Mouse (Mus musculus): ENCODE data around the gene Lamtor3. TPM values are rescaled to one million over a fixed set of nuclear protein-coding genes. Genes with fewer than 3 reads are reported as not detected.
"Not testable (repeated sequence)": the region's sequence is repeated elsewhere in the genome, so short reads cannot be mapped to it uniquely, and the experiment has no call there.

Lamtor3 gene
- total RNA-seq, 1 experiment: 39.3 TPM

DNA sequence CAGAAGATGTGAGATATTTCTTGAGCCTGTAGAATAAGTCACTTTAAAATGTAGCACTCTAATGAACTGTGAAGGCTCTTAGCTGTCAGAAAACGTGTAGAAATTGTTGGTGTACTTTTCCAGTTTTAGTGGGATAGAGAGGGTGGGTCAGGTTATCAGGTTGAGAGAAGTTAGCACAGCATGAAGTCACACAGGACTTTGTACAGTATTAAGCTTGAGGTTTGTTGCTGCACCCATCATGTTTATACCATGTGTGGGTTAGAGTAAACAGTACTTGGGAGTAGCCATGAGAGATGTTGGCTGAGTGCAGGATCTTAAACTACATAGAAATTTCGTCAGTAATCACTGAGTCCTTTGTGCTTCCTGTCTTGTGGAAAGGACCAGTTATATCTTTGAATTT, 5.2 kb upstream of the Lamtor3 start:
- no peaks in the 10 kb centered on the region for H3K36me3 ChIP-seq (ENCODE audit: control insufficient read depth, insufficient read depth, low read length, poor library complexity, severe bottlenecking)
- H3K9me3 ChIP-seq (ENCODE audit: control insufficient read depth, insufficient read depth, low read depth, low read length): no peaks in the 10 kb centered on the region
- in situ Hi-C loops (cut with MboI; ENCODE audit: low sequenced_read_pairs in 2 of 2, unreplicated experiment in 2 of 2): no loop called here
- TF ChIP-seq HCFC1 (IDR thresholded peaks at IDR 0.05; ENCODE audit: borderline replicate concordance, insufficient read depth, low read length): no peak
- TF ChIP-seq CHD2 (IDR thresholded peaks at IDR 0.05; ENCODE audit: low read depth, low read length): no peak
- TF ChIP-seq ZC3H11A (IDR thresholded peaks at IDR 0.05; ENCODE audit: borderline replicate concordance, low read depth, low read length): no peak
- no peak for TF ChIP-seq ZNF384 (IDR thresholded peaks at IDR 0.05; ENCODE audit: low read depth, low read length)
- no peak for TF ChIP-seq MAFK (IDR thresholded peaks at IDR 0.05; ENCODE audit: insufficient read depth, low read depth, low read length)
- peaks cover 0 to 4% of the 10 kb centered on the region in 2 experiments; a peak in 1 of 4 replicates for H3K4me1 ChIP-seq (ENCODE audit: control insufficient read depth in 2 of 2, insufficient read depth in 2 of 2, low read length in 2 of 2, poor library complexity in 1 of 2)
- no peak for DNase-seq (ENCODE audit: low read depth, low spot score)
- H3K27ac ChIP-seq (ENCODE audit: insufficient read depth, low read depth, low read length, poor library complexity, severe bottlenecking): no peak overlapping the region
- H3K4me3 ChIP-seq (ENCODE audit: insufficient read depth in 1 of 2, low read depth in 1 of 2, low read length in 2 of 2, poor library complexity in 1 of 2, severe bottlenecking in 1 of 2): no peak overlapping the region
- H3K9ac ChIP-seq (ENCODE audit: insufficient read depth, low read depth, low read length, poor library complexity, severe bottlenecking): no peak overlapping the region

DNA sequence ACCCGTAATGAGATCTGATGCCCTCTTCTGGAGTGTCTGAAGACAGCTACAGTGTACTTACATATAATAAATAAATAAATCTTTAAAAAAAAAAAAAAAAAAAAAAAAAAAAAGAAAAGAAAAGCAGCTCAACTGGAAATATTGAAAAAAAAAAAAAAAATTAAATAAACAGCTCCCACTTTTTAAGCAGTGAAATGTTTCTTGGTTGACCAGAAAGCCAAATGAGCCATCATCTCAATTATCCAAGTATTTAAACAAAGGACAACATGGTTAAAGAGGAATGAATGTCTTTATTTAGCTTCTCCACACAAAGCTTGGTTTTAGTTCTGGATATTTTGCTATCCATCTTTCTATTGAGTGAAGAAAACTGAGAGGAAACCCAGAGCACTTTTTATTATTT, 3.7 kb upstream of the Lamtor3 start:
- DNase-seq (ENCODE audit: low read depth, low spot score); H3K27ac ChIP-seq (ENCODE audit: insufficient read depth, low read depth, low read length, poor library complexity, severe bottlenecking); in situ Hi-C loops (cut with MboI; ENCODE audit: low sequenced_read_pairs in 2 of 2, unreplicated experiment in 2 of 2); H3K36me3 ChIP-seq (ENCODE audit: control insufficient read depth, insufficient read depth, low read length, poor library complexity, severe bottlenecking); H3K9ac ChIP-seq (ENCODE audit: insufficient read depth, low read depth, low read length, poor library complexity, severe bottlenecking); H3K4me3 ChIP-seq (ENCODE audit: insufficient read depth in 1 of 2, low read depth in 1 of 2, low read length in 2 of 2, poor library complexity in 1 of 2, severe bottlenecking in 1 of 2); H3K4me1 ChIP-seq (ENCODE audit: control insufficient read depth in 2 of 2, insufficient read depth in 2 of 2, low read length in 2 of 2, poor library complexity in 1 of 2); H3K9me3 ChIP-seq (ENCODE audit: control insufficient read depth, insufficient read depth, low read depth, low read length): not testable (repeated sequence)
- 0 out of 2 replicates have a peak, but pooled peaks have one; percentile 54 for TF ChIP-seq ZNF384 (IDR thresholded peaks at IDR 0.05; ENCODE audit: low read depth, low read length)

DNA sequence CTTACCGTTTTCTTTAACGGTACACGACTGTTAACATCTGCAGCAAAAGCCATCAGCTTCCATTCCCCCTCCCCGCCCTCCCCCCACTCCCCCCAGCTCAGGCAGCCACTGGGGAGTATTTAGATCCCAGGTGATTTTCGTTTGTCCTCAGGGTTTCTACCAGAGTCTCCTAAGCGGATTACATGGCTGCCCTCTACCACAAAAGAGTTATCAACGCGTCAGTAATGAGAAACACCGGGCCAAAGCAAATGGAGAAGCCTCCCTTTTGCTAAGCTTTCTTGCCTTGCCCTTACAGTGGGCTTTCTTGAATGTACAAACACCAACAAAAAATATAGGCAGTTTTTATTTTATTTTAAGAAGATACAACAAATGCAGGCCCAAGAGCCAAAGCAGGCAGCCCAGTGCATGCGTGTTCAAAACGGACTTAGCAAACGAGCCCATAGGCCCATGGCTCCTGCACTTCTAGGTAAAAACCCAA, 573 bp upstream of the Lamtor3 start:
- Histone ChIP-seq H3K9ac (ENCODE audit: insufficient read depth, low read depth, low read length, poor library complexity, severe bottlenecking) (peak overlapping the region; percentile 61; the same call in 1 of the 2 replicates), H3K36me3 (ENCODE audit: control insufficient read depth, insufficient read depth, low read length, poor library complexity, severe bottlenecking) (peaks cover 4% of the 10 kb centered on the region; the same call in 1 of the 2 replicates), H3K27ac (ENCODE audit: insufficient read depth, low read depth, low read length, poor library complexity, severe bottlenecking) (peak overlapping the region; percentile 43; the same call in 1 of the 2 replicates), H3K4me1 (ENCODE audit: control insufficient read depth in 2 of 2, insufficient read depth in 2 of 2, low read length in 2 of 2, poor library complexity in 1 of 2) (peaks cover 0 to 4% of the 10 kb centered on the region in 2 experiments; a peak in 1 of 4 replicates), H3K9me3 (ENCODE audit: control insufficient read depth, insufficient read depth, low read depth, low read length) (no peaks in the 10 kb centered on the region), H3K4me3 (ENCODE audit: insufficient read depth in 1 of 2, low read depth in 1 of 2, low read length in 2 of 2, poor library complexity in 1 of 2, severe bottlenecking in 1 of 2) (peak overlapping the region; percentile 87 to 99)
- no peak for TF ChIP-seq ZNF384 (IDR thresholded peaks at IDR 0.05; ENCODE audit: low read depth, low read length)
- TF ChIP-seq MAFK (IDR thresholded peaks at IDR 0.05; ENCODE audit: insufficient read depth, low read depth, low read length): no peak
- no peak for TF ChIP-seq ZC3H11A (IDR thresholded peaks at IDR 0.05; ENCODE audit: borderline replicate concordance, low read depth, low read length)
- no peak for TF ChIP-seq CHD2 (IDR thresholded peaks at IDR 0.05; ENCODE audit: low read depth, low read length)
- TF ChIP-seq HCFC1 (IDR thresholded peaks at IDR 0.05; ENCODE audit: borderline replicate concordance, insufficient read depth, low read length): no peak
- DNase-seq (ENCODE audit: low read depth, low spot score): no peak
- in situ Hi-C loops (cut with MboI; ENCODE audit: low sequenced_read_pairs in 2 of 2, unreplicated experiment in 2 of 2): no loop called here

DNA sequence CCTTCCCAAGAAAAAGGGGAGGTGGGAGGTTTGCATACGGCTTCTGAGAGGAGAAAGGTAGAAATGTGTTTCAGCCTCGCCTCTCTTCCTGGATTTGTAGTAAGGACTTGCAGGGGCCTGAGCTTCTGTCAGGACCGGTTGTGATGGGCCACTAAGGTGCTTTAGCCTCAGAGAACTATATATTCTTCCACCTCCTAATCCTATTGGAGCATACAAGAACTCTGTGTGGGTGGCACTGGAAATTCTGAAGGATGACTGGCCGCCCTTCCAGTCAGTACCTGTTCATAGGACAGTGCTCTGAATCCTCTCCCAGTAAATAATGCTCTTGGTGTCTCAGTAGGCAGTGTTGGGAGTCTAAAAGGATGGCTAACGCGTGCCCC, 616 bp downstream of the Lamtor3 start:
- TF ChIP-seq ZC3H11A (IDR thresholded peaks at IDR 0.05; ENCODE audit: borderline replicate concordance, low read depth, low read length): no peak
- no peak for TF ChIP-seq MAFK (IDR thresholded peaks at IDR 0.05; ENCODE audit: insufficient read depth, low read depth, low read length)
- no peak for TF ChIP-seq ZNF384 (IDR thresholded peaks at IDR 0.05; ENCODE audit: low read depth, low read length)
- TF ChIP-seq HCFC1 (IDR thresholded peaks at IDR 0.05; ENCODE audit: borderline replicate concordance, insufficient read depth, low read length): no peak
- TF ChIP-seq CHD2 (IDR thresholded peaks at IDR 0.05; ENCODE audit: low read depth, low read length): no peak
- in situ Hi-C loops (cut with MboI; ENCODE audit: low sequenced_read_pairs in 2 of 2, unreplicated experiment in 2 of 2): no loop called here
- peak overlapping the region; percentile 82 for H3K9ac ChIP-seq (ENCODE audit: insufficient read depth, low read depth, low read length, poor library complexity, severe bottlenecking)
- peak overlapping the region; percentile 87 to 99 for H3K4me3 ChIP-seq (ENCODE audit: insufficient read depth in 1 of 2, low read depth in 1 of 2, low read length in 2 of 2, poor library complexity in 1 of 2, severe bottlenecking in 1 of 2)
- no peak overlapping the region; the same call in 1 of the 2 replicates for H3K27ac ChIP-seq (ENCODE audit: insufficient read depth, low read depth, low read length, poor library complexity, severe bottlenecking)
- no peaks in the 10 kb centered on the region for H3K9me3 ChIP-seq (ENCODE audit: control insufficient read depth, insufficient read depth, low read depth, low read length)
- peak; percentile 30 for DNase-seq (ENCODE audit: low read depth, low spot score)
- H3K36me3 ChIP-seq (ENCODE audit: control insufficient read depth, insufficient read depth, low read length, poor library complexity, severe bottlenecking): peaks cover 5% of the 10 kb centered on the region; the same call in 1 of the 2 replicates
- H3K4me1 ChIP-seq (ENCODE audit: control insufficient read depth in 2 of 2, insufficient read depth in 2 of 2, low read length in 2 of 2, poor library complexity in 1 of 2): peaks cover 0 to 4% of the 10 kb centered on the region in 2 experiments; a peak in 1 of 4 replicates

DNA sequence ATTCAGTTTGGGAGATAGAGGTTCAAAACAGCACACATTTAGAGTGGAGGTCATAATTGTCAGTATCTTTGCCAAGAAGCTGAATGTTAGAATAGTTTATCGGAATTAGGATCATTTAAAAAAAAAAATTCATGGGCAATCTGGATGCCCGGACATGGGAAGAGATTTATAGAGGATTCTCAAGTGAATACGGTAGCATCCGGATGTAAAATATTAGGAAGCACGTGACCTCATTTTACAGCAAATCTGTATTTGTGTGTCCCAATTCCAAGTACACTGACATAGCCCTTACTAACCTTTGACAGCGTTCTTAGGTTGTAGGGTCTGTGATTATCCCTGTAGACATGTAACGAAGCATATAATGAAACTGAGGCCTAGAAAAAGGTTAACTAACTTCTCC, 1.1 kb downstream of the Lamtor3 start:
- Histone ChIP-seq H3K9me3 (ENCODE audit: control insufficient read depth, insufficient read depth, low read depth, low read length) (no peaks in the 10 kb centered on the region), H3K27ac (ENCODE audit: insufficient read depth, low read depth, low read length, poor library complexity, severe bottlenecking) (no peak overlapping the region), H3K9ac (ENCODE audit: insufficient read depth, low read depth, low read length, poor library complexity, severe bottlenecking) (no peak overlapping the region), H3K4me1 (ENCODE audit: control insufficient read depth in 2 of 2, insufficient read depth in 2 of 2, low read length in 2 of 2, poor library complexity in 1 of 2) (peaks cover 0 to 4% of the 10 kb centered on the region in 2 experiments; a peak in 1 of 4 replicates), H3K4me3 (ENCODE audit: insufficient read depth in 1 of 2, low read depth in 1 of 2, low read length in 2 of 2, poor library complexity in 1 of 2, severe bottlenecking in 1 of 2) (peak overlapping the region; percentile 87 to 99), H3K36me3 (ENCODE audit: control insufficient read depth, insufficient read depth, low read length, poor library complexity, severe bottlenecking) (peaks cover 8% of the 10 kb centered on the region; the same call in 1 of the 2 replicates)
- TF ChIP-seq HCFC1 (IDR thresholded peaks at IDR 0.05; ENCODE audit: borderline replicate concordance, insufficient read depth, low read length): no peak
- no peak for TF ChIP-seq ZC3H11A (IDR thresholded peaks at IDR 0.05; ENCODE audit: borderline replicate concordance, low read depth, low read length)
- TF ChIP-seq ZNF384 (IDR thresholded peaks at IDR 0.05; ENCODE audit: low read depth, low read length): no peak
- TF ChIP-seq MAFK (IDR thresholded peaks at IDR 0.05; ENCODE audit: insufficient read depth, low read depth, low read length): no peak
- TF ChIP-seq CHD2 (IDR thresholded peaks at IDR 0.05; ENCODE audit: low read depth, low read length): no peak
- no peak for DNase-seq (ENCODE audit: low read depth, low spot score)
- in situ Hi-C loops (cut with MboI; ENCODE audit: low sequenced_read_pairs in 2 of 2, unreplicated experiment in 2 of 2): no loop called here

Data from ES-E14 (cell line).